Mouse (Mus musculus): ENCODE measurements at regions not wholly inside any gene's neighbourhood (a gene's known extent, or its start where the extent isn't known, plus 50 kb on each side); places are given as distances from the start of the nearest gene placed in this dataset.

GRCm38 (mm10) chr19:15203039-15203438, 605.2 kb upstream of the Tle4 start:
- Histone ChIP-seq H3K27me3 (ENCODE audit: insufficient read depth, low read length) (no peaks in the 10 kb centered on the region), H3K4me3 (replicated peaks; ENCODE audit: low read depth, low read length) (no peak overlapping the region), H3K9ac (ENCODE audit: low read depth, low read length) (no peak overlapping the region), H3K4me2 (ENCODE audit: low read length) (no peak overlapping the region), H3K4me1 (replicated peaks; ENCODE audit: insufficient read depth, low read length) (no peaks in the 10 kb centered on the region), H3K27ac (no peak overlapping the region), H3K9me3 (replicated peaks; ENCODE audit: low read length) (no peaks in the 10 kb centered on the region), H3K36me3 (ENCODE audit: insufficient read depth, low read length) (no peaks in the 10 kb centered on the region)
- no peak for DNase-seq (ENCODE audit: low spot score)
- no peak for ATAC-seq (replicated peaks; ENCODE audit: low FRiP score, low read depth)
- WGBS: 91% methylated on average over 1 of the region's 1 CpGs
- TF ChIP-seq CTCF (IDR thresholded peaks at IDR 0.05; ENCODE audit: low read depth): no peak

GRCm38 (mm10) chr19:15201262-15201661, 603.4 kb upstream of the Tle4 start:
- no peaks in the 10 kb centered on the region for H3K9me3 ChIP-seq (replicated peaks; ENCODE audit: low read length)
- no peak for TF ChIP-seq CTCF (IDR thresholded peaks at IDR 0.05; ENCODE audit: low read depth)
- no peak overlapping the region for H3K4me2 ChIP-seq (ENCODE audit: low read length)
- H3K4me3 ChIP-seq (replicated peaks; ENCODE audit: low read depth, low read length): no peak overlapping the region
- no peak overlapping the region for H3K27ac ChIP-seq
- peak; percentile 71 for DNase-seq (ENCODE audit: low spot score)
- H3K9ac ChIP-seq (ENCODE audit: low read depth, low read length): no peak overlapping the region
- 41% methylated on average over 3 of the region's 3 CpGs for WGBS
- no peaks in the 10 kb centered on the region for H3K4me1 ChIP-seq (replicated peaks; ENCODE audit: insufficient read depth, low read length)
- ATAC-seq (replicated peaks; ENCODE audit: low FRiP score, low read depth): no peak
- no peaks in the 10 kb centered on the region for H3K27me3 ChIP-seq (ENCODE audit: insufficient read depth, low read length)
- H3K36me3 ChIP-seq (ENCODE audit: insufficient read depth, low read length): no peaks in the 10 kb centered on the region

GRCm38 (mm10) chr19:15200792-15201191, 602.9 kb upstream of the Tle4 start:
- H3K4me1 ChIP-seq (replicated peaks; ENCODE audit: insufficient read depth, low read length): no peaks in the 10 kb centered on the region
- no peak for DNase-seq (ENCODE audit: low spot score)
- H3K27me3 ChIP-seq (ENCODE audit: insufficient read depth, low read length): no peaks in the 10 kb centered on the region
- H3K4me2 ChIP-seq (ENCODE audit: low read length): no peak overlapping the region
- H3K9ac ChIP-seq (ENCODE audit: low read depth, low read length): no peak overlapping the region
- H3K27ac ChIP-seq: no peak overlapping the region
- no peak for ATAC-seq (replicated peaks; ENCODE audit: low FRiP score, low read depth)
- TF ChIP-seq CTCF (IDR thresholded peaks at IDR 0.05; ENCODE audit: low read depth): no peak
- no peaks in the 10 kb centered on the region for H3K36me3 ChIP-seq (ENCODE audit: insufficient read depth, low read length)
- WGBS: 71% methylated on average over 4 of the region's 4 CpGs
- H3K4me3 ChIP-seq (replicated peaks; ENCODE audit: low read depth, low read length): no peak overlapping the region
- H3K9me3 ChIP-seq (replicated peaks; ENCODE audit: low read length): no peaks in the 10 kb centered on the region

- ATAC-seq (replicated peaks; ENCODE audit: low FRiP score, low read depth): no peak
Measured at GRCm38 (mm10) chr19:15200361-15200760, 602.5 kb upstream of the Tle4 start.

GRCm38 (mm10) chr19:15199692-15200091, 601.8 kb upstream of the Tle4 start:
- H3K4me3 ChIP-seq (replicated peaks; ENCODE audit: low read depth, low read length): no peak overlapping the region
- no peaks in the 10 kb centered on the region for H3K9me3 ChIP-seq (replicated peaks; ENCODE audit: low read length)
- 93% methylated on average over 1 of the region's 1 CpGs for WGBS
- H3K36me3 ChIP-seq (ENCODE audit: insufficient read depth, low read length): no peaks in the 10 kb centered on the region
- DNase-seq (ENCODE audit: low spot score) (no peak), ATAC-seq (replicated peaks; ENCODE audit: low FRiP score, low read depth) (no peak)
- no peak for TF ChIP-seq CTCF (IDR thresholded peaks at IDR 0.05; ENCODE audit: low read depth)
- no peak overlapping the region for H3K9ac ChIP-seq (ENCODE audit: low read depth, low read length)
- H3K27ac ChIP-seq: no peak overlapping the region
- no peaks in the 10 kb centered on the region for H3K27me3 ChIP-seq (ENCODE audit: insufficient read depth, low read length)
- no peak overlapping the region for H3K4me2 ChIP-seq (ENCODE audit: low read length)
- no peaks in the 10 kb centered on the region for H3K4me1 ChIP-seq (replicated peaks; ENCODE audit: insufficient read depth, low read length)

More at GRCm38 (mm10) chr19:15200361-15200760, 602.5 kb upstream of the Tle4 start:
- H3K27ac ChIP-seq: no peak overlapping the region
- 59% methylated on average over 2 of the region's 2 CpGs for whole genome bisulfite sequencing
- no peaks in the 10 kb centered on the region for H3K27me3 ChIP-seq (ENCODE audit: insufficient read depth, low read length)
- H3K4me3 ChIP-seq (replicated peaks; ENCODE audit: low read depth, low read length): no peak overlapping the region
- no peak overlapping the region for H3K4me2 ChIP-seq (ENCODE audit: low read length)
- H3K9me3 ChIP-seq (replicated peaks; ENCODE audit: low read length): no peaks in the 10 kb centered on the region
- no peak for DNase-seq (ENCODE audit: low spot score)
- TF ChIP-seq CTCF (IDR thresholded peaks at IDR 0.05; ENCODE audit: low read depth): no peak
- H3K4me1 ChIP-seq (replicated peaks; ENCODE audit: insufficient read depth, low read length): no peaks in the 10 kb centered on the region
- no peaks in the 10 kb centered on the region for H3K36me3 ChIP-seq (ENCODE audit: insufficient read depth, low read length)
- no peak overlapping the region for H3K9ac ChIP-seq (ENCODE audit: low read depth, low read length)

- TF ChIP-seq CTCF (IDR thresholded peaks at IDR 0.05; ENCODE audit: low read depth): no peak
- Histone ChIP-seq H3K27me3 (ENCODE audit: insufficient read depth, low read length) (no peaks in the 10 kb centered on the region), H3K9ac (ENCODE audit: low read depth, low read length) (no peak overlapping the region), H3K9me3 (replicated peaks; ENCODE audit: low read length) (no peaks in the 10 kb centered on the region), H3K4me1 (replicated peaks; ENCODE audit: insufficient read depth, low read length) (no peaks in the 10 kb centered on the region), H3K4me2 (ENCODE audit: low read length) (no peak overlapping the region), H3K27ac (no peak overlapping the region), H3K4me3 (replicated peaks; ENCODE audit: low read depth, low read length) (no peak overlapping the region), H3K36me3 (ENCODE audit: insufficient read depth, low read length) (no peaks in the 10 kb centered on the region)
- DNase-seq (ENCODE audit: low spot score): peak; percentile 54
- no peak for ATAC-seq (replicated peaks; ENCODE audit: low FRiP score, low read depth)
Measured at GRCm38 (mm10) chr19:15175221-15175620, 577.4 kb upstream of the Tle4 start.

- TF ChIP-seq CTCF (IDR thresholded peaks at IDR 0.05; ENCODE audit: low read depth): no peak
- H3K9me3 ChIP-seq (replicated peaks; ENCODE audit: low read length): no peaks in the 10 kb centered on the region
- 38% methylated on average over 5 of the region's 5 CpGs for WGBS
- no peaks in the 10 kb centered on the region for H3K4me1 ChIP-seq (replicated peaks; ENCODE audit: insufficient read depth, low read length)
- no peak for DNase-seq (ENCODE audit: low spot score)
- H3K27ac ChIP-seq: no peak overlapping the region
- no peak overlapping the region for H3K9ac ChIP-seq (ENCODE audit: low read depth, low read length)
- no peaks in the 10 kb centered on the region for H3K27me3 ChIP-seq (ENCODE audit: insufficient read depth, low read length)
- H3K4me3 ChIP-seq (replicated peaks; ENCODE audit: low read depth, low read length): no peak overlapping the region
- ATAC-seq (replicated peaks; ENCODE audit: low FRiP score, low read depth): no peak
- no peak overlapping the region for H3K4me2 ChIP-seq (ENCODE audit: low read length)
- H3K36me3 ChIP-seq (ENCODE audit: insufficient read depth, low read length): no peaks in the 10 kb centered on the region
Measured at GRCm38 (mm10) chr19:15173301-15173700, 575.5 kb upstream of the Tle4 start.

Data from kidney, postnatal 0 days (tissue).